Mouse (Mus musculus): ENCODE data around the gene Gnaq. TPM values are rescaled to one million over a fixed set of nuclear protein-coding genes. Genes with fewer than 3 reads are reported as not detected.

Gnaq gene
- total RNA-seq (2022): 10 to 100 TPM; 20.5 to 23.7 (median 21.6) TPM

- DNase-seq (ENCODE audit: low spot score): no peak
Measured at GRCm38 (mm10) chr19:16132791-16132864, at the start of gene Gnaq. Gene Gnaq, plus strand, starts transcription at chr19:16132831.

GRCm38 (mm10) chr19:16083981-16084630 lies 48.5 kb upstream of the Gnaq start:
- DNase-seq (ENCODE audit: low spot score): peak; percentile 23

DNA sequence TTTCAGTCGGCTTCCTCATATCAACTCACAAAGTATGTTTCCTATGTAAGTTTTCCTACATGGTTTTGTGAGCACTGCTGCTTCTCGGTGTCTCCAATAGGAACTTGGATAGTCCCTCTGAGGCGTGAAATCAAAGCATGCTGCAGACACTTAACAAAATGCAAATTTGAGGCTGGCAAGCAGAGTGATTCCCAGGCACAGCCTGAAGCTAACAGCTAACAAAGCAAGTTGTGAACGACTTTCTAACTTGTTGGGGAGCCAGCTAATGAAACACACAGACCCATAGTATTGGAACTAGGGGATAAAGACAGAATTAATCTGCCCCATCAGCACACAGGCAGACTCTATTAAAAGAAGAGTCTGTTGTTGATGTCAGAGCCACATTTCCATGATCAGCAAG lies 47.4 kb upstream of the Gnaq start:
- DNase-seq (ENCODE audit: low spot score): no peak

DNA sequence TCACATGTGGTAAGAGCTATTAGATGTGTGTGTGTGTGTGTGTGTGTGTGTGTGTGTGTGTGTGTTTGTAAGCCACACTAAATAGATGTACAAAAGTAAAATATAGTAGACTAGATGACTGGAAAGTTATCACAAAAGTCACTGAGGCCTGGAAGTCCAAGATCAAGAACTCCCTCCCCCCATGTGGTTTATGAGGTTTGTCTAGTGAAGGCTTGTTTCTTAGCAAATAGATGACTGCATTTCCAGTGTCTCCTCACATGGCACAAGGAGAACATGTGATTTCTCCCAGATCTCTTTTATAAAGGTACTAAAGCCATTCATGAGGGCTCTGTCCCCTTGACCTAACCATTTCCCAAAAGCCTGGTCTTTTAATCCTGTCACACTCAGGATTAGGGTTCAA lies 46.5 kb upstream of the Gnaq start:
- DNase-seq (ENCODE audit: low spot score): no peak

DNA sequence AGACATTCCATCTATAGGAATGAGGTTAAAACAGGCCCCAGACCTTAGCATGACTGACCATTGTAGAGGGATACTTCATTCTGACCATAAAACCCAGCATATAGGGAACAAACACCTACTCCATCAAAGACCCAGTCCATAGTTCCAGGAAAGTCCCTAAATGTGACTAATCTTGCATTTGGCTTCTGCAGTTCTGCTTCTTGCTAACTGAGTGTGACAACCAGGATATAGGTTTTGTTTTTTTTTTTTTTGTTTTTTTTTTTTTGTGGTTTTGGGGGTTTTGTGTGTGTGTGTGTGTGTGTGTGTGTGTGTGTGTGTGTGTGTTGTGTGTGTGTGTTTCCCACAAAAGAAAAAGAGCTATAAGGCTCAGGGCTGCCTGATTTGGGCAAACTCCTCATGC lies 46.0 kb upstream of the Gnaq start:
- no peak for DNase-seq (ENCODE audit: low spot score)

- DNase-seq (ENCODE audit: low spot score): no peak
Measured at GRCm38 (mm10) chr19:16087391-16087790, 45.2 kb upstream of the Gnaq start.

DNA sequence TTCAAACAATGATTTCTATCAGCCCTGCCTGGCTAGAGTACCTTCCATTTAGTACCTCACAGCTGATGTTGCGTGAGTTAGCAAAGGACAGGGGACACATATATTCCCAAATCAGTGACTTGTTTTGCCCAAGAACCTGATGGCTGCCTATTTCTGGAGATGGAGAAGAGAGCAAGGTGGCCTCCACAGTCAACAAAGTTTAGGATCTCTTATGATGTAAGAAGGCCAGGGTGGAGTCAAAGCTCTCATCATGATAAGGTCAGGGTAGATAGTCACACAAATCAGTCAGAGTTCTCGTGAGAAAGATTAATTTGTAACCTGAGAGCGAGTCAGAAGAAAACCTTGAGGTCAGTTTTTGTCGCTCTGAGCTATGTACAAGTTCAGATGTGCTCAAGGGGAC lies 39.0 kb upstream of the Gnaq start:
- no peak for DNase-seq (ENCODE audit: low spot score)

- no peak for DNase-seq (ENCODE audit: low spot score)
Measured at GRCm38 (mm10) chr19:16109901-16110300, 22.7 kb upstream of the Gnaq start.

DNA sequence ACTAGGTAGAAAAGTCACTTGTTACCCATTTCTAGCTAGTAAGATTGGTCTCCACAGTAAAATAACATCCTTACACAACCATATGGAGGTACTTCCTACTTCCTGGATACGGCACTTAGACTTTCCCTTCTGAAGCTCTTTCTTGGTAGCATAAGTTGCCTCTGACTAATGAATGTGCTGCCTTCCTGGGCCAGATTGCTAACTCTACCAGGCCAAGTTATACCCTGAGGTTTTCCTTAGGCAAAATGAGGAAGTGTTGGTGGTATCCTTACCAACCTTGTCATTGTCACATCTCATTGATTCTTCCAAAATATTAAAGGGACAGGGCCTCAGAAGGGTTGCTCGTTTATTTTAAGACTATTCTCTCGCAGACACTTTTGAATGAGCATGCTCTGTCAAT lies 22.0 kb upstream of the Gnaq start:
- no peak for DNase-seq (ENCODE audit: low spot score)

DNA sequence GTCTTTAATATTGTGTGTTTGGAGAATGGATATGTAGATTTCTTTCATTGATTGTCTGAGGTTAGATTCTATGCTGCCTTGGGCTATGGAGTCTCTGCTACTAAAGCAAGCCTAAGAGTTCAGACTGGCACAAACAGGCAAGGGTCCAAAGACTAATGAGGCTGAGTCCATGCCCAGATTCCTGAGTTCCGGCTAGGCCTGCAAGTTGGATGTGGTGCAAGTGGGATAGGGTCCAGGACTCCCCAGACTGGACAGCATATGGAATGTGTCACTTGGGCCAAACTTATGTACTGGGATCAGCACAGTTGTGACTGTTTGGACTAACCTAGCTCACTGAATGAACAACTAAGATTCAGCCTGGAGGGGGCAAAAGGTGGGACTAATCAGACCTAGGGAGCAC lies 19.3 kb upstream of the Gnaq start:
- DNase-seq (ENCODE audit: low spot score): peak; percentile 56

- DNase-seq (ENCODE audit: low spot score): no peak
Measured at GRCm38 (mm10) chr19:16118421-16118820, 14.2 kb upstream of the Gnaq start.

DNA sequence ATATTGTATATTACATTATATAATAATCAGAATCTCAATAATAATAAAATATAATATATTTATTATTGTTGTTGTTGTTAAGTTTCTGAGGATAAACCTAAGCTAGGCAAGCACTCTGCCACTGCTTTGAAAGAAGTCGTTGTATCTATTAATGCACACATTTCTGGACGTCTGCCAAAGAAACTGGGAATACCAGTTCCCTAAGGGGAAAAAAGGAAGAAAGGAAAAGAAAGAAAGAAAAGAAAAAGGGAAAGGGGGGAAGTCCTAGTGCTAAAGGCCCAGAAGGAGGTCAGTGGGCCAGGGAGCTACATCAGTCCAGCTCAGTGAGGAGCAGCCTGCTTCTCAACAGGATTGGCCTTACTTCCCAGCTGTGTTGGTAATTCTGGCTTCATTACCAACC lies 11.3 kb upstream of the Gnaq start:
- DNase-seq (ENCODE audit: low spot score): no peak

DNA sequence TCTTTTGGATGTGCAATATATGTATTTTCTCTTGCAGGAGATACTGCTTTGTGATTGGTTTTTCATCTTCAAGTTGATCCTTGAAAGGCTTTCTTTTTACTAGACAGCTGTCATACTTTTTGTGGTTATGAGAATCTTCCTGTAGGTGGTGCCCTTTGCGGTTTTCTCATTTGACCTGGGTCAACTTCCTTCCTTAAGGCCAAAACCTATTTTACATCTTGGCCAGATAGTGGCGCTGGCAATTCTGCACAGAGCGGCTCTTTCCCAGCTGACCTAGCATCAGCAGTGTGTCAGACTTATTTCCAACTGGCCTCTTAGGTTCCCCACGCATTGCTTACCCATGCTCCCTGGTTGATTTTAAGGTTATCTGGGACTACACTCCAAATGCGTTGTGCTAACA lies 3.9 kb upstream of the Gnaq start:
- peak; percentile 58 for DNase-seq (ENCODE audit: low spot score)

- DNase-seq (ENCODE audit: low spot score): no peak
Measured at GRCm38 (mm10) chr19:16129171-16129570, 3.5 kb upstream of the Gnaq start.

DNA sequence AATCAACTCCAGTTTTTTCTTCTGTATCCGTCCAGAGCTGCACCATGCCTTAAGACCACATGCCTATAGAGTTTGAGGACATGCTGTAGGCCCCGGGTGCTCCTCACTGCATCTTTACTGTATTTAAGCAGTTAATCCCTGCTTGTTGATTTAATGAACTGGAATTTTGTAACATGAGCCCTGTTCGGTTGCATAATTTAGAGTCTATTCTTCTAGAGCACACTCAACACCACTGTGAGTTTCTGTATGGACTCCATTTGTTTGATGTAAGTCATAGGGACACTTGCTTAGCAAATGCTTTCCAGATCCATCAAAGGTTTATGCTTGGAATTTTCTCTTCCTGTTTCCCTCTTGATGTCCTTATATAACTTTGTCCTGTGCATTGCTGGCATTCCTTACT lies 2.2 kb upstream of the Gnaq start:
- no peak for DNase-seq (ENCODE audit: low spot score)

GRCm38 (mm10) chr19:16131831-16132230 lies 800 bp upstream of the Gnaq start:
- DNase-seq (ENCODE audit: low spot score): no peak

DNA sequence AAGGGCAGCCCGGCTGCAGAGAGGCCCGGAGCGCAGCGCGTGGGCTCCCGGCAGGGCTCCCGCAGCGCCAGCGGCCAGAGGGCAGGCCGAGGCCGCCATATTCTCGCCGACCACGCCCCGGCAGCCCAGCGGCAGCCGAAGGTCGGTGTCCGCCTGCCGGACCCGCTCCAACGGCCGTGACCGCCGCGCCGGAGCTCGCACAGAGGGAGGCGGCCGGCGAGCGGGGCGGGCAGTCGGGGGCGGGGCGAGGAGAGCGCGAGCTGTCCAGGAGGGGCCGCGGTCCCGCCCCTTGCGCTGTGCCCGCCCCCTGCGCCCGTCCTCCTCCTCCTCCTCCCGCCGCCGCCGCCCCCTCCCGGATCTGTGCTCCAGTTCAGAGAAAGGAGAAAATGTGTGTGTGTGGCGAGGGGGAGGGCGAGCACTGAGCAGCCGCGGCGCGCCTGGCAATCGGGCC lies 266 bp upstream of the Gnaq start:
- DNase-seq (ENCODE audit: low spot score): peak; percentile 81

DNA sequence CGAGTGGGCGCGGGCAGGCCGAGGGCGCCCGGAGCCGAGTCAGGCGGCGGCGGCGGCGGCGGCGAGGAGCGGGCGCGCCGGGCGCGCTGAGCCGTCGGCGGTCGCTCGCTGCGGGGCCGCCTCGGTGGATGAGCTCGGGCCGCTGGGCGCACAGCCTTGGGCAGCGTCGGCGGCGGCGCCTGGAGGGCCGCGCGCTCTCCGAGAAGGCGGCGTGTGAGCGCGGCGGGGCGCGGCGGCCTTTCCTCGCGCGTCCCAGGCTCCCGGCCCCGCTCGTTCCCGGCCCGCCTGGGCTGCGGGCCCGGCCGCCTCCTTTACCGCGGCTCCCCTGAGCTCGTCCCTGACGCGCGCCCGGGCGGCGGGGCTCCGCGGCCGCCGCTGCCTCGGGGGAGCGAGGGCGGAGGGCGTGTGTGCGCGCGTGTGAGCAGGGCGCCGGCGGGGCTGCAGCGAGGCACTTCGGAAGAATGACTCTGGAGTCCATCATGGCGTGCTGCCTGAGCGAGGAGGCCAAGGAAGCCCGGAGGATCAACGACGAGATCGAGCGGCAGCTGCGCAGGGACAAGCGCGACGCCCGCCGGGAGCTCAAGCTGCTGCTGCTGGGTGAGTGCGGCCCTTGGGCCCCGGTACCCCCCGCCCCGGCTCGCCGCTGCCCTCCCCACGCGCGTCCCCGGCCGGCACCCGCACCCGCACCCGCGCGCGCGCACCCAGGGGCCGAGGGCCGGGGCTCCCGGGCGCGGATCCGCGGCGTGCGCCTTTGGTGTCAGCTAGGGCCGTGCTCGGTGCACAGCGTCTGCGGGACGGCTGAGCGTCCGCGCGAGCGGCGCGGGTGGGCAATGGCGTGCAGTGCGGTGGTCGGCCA lies 462 bp downstream of the Gnaq start:
- DNase-seq (ENCODE audit: low spot score): no peak

- DNase-seq (ENCODE audit: low spot score): no peak
Measured at GRCm38 (mm10) chr19:16133721-16134570, 1.3 kb downstream of the Gnaq start.

DNA sequence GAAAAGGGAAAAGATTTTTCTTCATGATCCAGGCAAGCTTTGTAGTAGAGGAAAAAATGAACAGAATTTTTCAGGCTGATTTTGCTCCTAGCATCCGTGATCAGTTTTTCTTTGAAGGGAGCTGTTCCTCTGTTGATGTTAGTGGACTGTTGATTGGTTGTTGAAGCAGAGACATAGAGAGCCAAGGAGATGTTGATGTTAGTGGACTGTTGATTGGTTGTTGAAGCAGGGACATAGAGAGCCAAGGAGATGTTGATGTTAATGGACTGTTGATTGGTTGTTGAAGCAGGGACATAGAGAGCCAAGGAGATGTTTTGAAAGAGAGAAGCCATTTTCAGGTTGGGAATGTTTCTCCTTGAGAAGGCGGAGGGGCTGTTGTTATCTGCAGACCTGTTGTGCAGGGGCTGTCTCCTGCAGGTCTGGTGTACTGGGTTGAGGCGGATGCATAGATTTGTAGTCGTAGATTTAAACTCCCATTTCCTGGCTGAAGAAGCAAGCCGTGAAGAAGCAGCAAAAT lies 5.5 kb downstream of the Gnaq start:
- no peak for DNase-seq (ENCODE audit: low spot score)

- DNase-seq (ENCODE audit: low spot score): peak; percentile 49
Measured at GRCm38 (mm10) chr19:16140710-16141109, 8.1 kb downstream of the Gnaq start.

DNA sequence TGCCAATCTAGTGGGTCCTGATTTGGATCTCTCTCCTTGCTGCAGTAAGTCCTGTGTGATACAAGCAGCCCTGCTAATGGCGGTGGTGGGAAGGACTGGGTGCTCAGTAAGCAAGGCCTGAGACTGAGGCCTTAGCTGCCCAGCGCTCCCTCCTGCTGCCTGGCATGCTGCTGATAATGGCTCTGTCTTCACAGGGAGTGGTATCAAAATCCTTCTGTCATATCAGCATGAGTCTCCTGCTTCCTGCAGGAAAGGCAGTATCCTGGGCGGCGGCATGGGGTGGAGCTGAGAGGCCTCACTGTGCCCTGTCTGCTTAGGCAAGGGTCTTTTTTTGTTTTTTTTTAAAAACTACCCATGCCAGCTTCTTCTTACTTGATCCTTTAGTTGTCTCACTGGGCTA lies 9.2 kb downstream of the Gnaq start:
- no peak for DNase-seq (ENCODE audit: low spot score)

DNA sequence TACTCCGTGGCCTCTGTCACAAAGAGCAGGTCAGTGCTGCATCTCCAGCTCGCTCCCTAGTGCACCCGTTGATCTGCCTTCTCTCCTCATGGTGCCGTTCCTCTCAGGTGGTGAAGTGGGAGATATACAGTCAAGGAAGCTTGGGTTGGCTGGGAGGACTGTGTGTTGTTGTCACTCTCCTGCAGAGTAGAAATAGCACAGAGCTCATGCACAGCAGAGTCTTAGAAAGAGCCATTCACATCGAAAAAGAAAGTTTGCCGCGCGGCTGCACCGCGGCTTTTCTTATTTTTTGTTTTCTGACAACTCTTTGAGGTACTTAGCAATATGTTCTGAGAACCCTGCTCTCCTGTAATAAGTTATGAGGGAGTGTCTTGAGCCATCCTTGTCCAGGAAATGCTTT lies 10.4 kb downstream of the Gnaq start:
- no peak for DNase-seq (ENCODE audit: low spot score)
